Mouse (Mus musculus) ES-Bruce4 (cell line): Measurements from ENCODE around the gene Gm45844.

ENCODE experiments used
- CTCF ChIP-seq: IDR thresholded peaks from one replicate; pipeline ENCODE4 v1.8.1; 2011; ENCODE audit warnings: low read depth, low read length
- EP300 ChIP-seq: IDR thresholded peaks from 2 replicates; pipeline ENCODE4 v1.6.1; 2011; ENCODE audit warnings: low read depth, low read length; ENCODE audit not compliant: insufficient read depth

DNA sequence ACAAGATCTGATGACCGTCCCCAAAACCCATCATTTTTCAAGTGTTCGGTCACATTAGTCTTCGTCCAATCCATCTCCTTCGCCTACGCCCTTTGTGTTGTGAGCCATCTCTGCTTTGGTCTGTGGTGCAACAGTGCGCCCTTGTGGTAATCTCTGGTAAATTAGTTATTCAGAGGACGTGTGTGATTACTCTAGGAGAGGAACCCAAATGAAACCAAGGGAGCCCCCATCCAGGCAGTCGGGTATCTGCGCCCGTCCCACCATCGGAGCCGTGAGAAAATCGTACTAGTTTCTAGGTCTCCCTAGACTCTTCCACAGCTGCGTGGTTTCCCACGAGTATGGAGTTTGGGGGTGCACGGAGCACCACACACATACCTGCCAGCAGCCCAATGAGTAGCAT, 17.5 kb upstream of the Gm45844 start:
- TF ChIP-seq EP300 (no peak), CTCF (peak; percentile 44)
